Mouse (Mus musculus) heart, adult 2 months (tissue): ENCODE results near the gene Ttc25.

ENCODE experiments used
- CTCF ChIP-seq: fragments of 200-600 bp; IDR thresholded peaks from 2 replicates; pipeline ENCODE4 v1.8.1; 2022; ENCODE audit warnings: antibody characterized with exemption, mild to moderate bottlenecking, moderate library complexity
- EP300 ChIP-seq: fragments of 200-500 bp; IDR thresholded peaks from 2 replicates; pipeline ENCODE4 v1.6.1; 2011; ENCODE audit warnings: low read depth, low read length, control low read depth; ENCODE audit not compliant: insufficient read depth
- POLR2A ChIP-seq: fragments of 200-500 bp; IDR thresholded peaks from 2 replicates; pipeline ENCODE4 v1.6.1; 2011; ENCODE audit warnings: mild to moderate bottlenecking, low read depth, low read length, control low read depth; ENCODE audit not compliant: insufficient read depth

DNA sequence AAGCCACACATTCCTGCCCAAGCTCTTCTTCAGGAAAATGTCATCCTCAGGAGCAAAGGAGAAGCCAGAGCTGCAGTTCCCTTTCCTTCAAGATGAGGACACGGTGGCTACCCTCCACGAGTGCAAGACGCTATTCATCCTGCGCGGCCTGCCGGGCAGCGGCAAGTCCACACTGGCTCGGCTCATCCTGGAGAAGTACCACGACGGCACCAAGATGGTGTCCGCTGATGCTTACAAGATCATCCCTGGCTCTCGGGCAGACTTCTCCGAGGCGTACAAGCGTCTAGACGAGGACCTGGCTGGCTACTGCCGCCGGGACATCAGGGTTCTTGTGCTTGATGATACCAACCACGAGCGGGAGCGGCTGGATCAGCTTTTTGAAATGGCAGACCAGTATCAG, 30.8 kb downstream of the Ttc25 start:
- TF ChIP-seq CTCF (no peak), POLR2A (no peak), EP300 (no peak)
